Mouse (Mus musculus) heart, postnatal 36 days (tissue): ENCODE measurements around the gene Ugt2a1. TPM values are rescaled to one million over a fixed set of nuclear protein-coding genes. Genes with fewer than 3 reads are reported as not detected.
"Not testable (repeated sequence)": the region's sequence is repeated elsewhere in the genome, so short reads cannot be mapped to it uniquely, and the experiment has no call there.

ENCODE experiments used
- DNase-seq, 2 experiments: peaks; one replicate each; pipeline ENCODE4 v3.0.0; 2021 to 2022
- intact Hi-C: fragments of 180-260 bp; cut with DNase I; formaldehyde crosslinking; loops from one replicate; pipeline ENCODE4 v1.15.1; 2025
- total RNA-seq, 2 experiments: library from RNA; stranded (reverse); gene quantifications; 2 replicates each; pipeline ENCODE4 v1.2.3; 2021

Ugt2a1 gene
- total RNA-seq: not detected

DNA sequence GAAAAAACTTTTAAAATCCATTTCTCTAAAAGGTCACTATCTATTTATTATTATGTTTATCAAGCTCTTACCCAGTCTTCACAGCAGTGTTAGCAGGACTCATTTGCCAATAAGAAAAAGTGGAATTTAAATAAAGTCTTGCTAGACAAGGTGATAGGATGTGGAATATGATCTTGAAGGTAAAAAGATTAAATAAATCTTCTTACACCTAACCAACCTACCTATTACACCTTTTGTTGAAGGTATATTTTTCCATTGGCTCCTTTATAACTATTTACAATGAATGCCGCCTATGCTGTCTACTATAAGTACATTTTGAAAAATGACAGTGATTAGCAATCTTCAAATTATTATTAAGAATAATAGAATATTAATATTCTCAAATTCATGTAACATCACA is at the start of gene Ugt2a1:
TSS of gene Ugt2a1 (minus strand) at position 101 of the 400 bp plus-strand sequence.
- DNase-seq: no peak
- intact Hi-C loops: no loop called here

GRCm38 (mm10) chr5:87538111-87538510 is 47.4 kb upstream of the Ugt2a1 start, which contains the start of gene Sult1b1:
Gene Sult1b1 (minus strand): TSS chr5:87538195.
- intact Hi-C loops: no loop called here
- DNase-seq: no peak

DNA sequence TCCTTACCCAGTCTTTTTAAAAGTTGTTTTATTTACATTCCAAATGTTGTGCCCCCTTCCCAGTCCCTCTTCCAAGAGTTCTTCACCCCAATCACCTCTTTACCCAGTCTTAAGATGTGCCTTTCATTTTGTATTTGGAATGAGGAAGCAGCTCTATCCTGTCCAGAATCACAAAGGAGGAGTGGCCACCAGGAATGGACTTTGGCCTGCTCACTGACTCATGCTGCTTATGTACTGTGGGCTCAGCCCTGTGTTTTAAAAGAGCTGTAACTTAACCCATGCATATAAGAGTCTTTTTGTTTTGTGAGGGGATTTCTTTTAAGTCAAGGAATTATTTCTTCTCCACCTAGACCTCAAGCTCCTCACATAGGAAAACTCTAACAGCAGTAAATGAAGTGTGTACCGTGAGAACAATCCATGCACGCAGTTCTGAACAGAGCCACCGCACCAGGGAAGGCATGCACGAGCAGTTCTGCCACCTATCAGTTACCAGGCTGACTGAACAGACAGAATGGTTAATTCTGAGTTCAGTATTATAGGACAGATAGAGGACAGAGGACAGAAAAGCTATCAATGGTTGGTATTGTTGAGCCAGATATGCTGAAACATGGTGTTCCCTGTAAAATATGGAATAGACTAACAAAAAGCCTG is 45.4 kb upstream of the Ugt2a1 start:
- intact Hi-C loops: no loop called here
- DNase-seq: no peak

DNA sequence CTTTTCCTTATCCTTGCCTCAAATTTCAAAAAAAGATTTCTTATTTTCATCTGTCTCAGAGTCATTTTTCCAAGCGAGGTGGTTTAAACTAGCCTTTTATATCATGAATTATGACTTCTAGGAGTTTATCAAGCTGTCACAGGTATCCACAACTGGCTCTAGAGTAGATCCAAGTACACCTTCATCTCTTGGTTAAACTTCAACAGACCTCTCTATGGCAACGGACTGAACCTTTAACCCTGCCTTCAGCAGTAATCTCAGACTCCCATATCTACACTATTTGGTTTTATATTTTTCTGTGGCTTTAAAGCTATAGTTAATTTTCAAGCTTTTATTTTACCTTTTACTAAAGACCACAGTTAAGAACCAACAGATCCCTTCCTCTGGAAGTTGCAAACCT is 41.6 kb upstream of the Ugt2a1 start:
- DNase-seq: no peak
- intact Hi-C loops: no loop called here

DNA sequence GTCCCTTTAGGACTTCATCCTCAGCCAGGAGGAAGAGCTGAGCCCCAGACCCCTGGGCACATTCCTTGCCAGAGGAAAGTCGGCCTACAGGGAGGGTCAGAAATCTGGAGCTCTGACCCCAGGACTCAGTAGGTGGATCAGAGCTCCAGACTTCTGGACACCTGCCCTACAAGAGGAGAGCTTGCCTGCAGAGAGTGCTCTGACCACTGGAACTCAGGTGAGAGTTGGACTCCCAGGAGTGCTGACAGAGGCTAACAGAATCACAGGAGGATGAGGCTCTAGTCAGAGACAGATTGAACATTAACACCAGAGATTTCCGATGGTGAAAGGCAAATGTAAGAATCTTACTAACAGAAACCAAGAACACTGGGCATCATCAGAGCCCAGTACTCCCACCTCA is 32.9 kb upstream of the Ugt2a1 start:
- intact Hi-C loops, DNase-seq: not testable (repeated sequence)

DNA sequence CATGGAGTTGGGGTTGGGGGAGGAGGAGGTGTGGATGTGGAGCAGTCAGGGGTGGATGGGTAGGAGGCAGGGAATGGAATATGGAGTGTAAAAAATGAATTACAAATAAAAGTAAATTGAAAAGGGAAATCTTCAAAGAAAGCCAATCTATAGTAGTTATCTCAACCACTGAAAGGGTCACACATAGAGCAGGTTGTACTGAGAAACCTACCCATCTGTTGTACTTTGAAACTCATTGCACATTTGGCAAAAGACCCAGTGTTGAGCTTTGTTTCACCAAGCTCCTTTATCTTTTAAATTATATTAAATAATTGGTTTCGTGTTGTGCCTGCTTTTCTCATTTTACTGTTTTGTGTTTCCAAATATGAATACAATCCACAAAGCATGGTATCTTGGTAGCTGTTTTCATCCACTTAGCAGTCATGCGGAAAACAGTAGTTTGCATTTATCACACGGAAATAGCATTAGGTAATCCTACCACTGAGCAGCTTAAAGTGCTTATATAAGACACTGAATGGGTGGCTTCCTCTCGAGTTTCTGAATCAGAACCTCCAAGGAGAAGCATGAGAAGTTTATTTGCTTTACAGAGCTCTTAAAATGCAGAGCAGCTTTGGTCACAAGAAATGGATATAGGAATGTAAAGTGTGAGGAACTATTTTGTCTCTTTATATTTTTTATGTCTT is 15.2 kb upstream of the Ugt2a1 start:
- DNase-seq: no peak
- intact Hi-C loops: no loop called here

DNA sequence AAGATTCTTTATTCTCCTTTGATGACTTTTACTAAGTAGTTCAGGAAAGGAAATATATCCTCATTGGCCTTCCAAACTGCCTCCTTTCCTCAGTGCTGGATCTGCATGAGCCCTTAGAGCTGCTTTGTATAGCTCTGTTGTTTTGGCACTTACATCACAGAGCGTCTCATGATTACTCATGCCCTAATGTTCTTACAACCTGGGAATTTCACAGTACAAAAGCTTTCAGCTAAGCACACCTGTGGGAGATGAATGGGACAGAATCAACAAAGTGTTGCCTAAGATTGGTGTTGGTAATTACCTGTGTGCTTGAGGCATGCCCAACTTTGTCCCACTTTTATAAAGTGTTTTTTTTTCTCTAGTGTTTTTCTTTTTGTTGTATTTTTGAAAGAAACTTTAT is 12.0 kb upstream of the Ugt2a1 start:
- DNase-seq: no peak
- intact Hi-C loops: no loop called here

GRCm38 (mm10) chr5:87499341-87499740 is 8.7 kb upstream of the Ugt2a1 start:
- intact Hi-C loops: no loop called here
- no peak for DNase-seq

GRCm38 (mm10) chr5:87498936-87499335 is 8.3 kb upstream of the Ugt2a1 start:
- intact Hi-C loops: no loop called here
- DNase-seq: no peak

DNA sequence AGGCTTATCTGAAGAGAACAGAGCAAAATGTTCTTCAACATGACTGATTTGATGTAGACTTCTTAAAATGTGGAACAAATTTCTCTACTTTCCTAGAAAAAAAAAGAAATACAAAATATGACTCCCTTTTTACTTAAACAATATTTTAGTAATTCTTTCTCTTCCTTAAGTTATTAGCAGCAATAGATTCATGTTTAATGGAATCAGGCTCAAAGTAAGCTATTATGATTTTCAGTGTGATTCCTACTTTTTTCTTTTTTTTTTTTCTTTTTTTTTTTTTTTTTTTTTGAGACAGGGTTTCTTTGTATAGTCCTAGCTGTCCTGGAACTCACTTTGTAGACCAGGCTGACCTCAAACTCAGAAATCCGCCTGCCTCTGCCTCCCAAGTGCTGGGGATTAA is 4.0 kb downstream of the Ugt2a1 start, which contains the start of gene Gm43638:
TSS of gene Gm43638 (minus strand) at position 101 of the 400 bp plus-strand sequence.
- DNase-seq, intact Hi-C loops: not testable (repeated sequence)

- intact Hi-C loops: no loop called here
- DNase-seq: no peak
These were observed 8.5 kb downstream of the Ugt2a1 start, which contains the start of gene Ugt2a2 for GRCm38 (mm10) chr5:87482160-87482559. Gene Ugt2a2 (minus strand): TSS chr5:87482260.

DNA sequence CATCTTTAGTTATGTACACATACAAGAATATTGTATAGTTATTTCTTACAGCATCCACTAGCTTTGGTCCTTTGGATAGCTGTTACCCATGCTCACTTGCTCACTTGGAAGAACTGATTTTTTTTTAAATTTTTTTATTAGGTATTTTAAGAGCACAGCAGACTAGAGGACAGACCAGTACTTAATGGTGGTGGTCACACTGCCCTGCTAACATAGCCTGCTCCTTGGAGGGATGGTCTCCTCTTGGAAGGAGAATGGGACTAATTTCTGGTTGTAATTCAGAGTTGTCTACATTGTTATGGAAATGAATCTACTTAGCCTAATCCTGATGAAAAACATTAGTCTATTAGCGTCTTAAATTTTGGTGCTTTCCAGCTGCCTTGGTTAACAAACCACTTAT is 31.9 kb downstream of the Ugt2a1 start:
- intact Hi-C loops: no loop called here
- no peak for DNase-seq

DNA sequence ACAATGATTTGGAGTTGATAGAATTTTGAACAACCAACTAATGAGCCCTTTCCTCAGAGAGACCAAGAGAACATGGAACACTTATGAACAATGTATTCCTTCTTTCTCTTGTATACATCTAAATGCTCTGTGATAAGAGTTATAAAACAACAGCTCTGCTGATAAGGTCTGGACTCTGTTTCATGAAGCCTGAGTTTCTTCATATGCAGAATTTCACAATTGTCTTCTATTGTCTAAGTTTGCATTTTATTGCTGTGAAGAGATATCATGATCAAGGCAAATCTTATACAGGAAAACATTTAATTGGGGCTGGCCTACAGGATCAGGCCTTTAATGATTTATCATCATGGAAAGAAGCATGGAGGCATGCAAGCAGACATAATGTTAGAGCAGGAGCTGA is 33.0 kb downstream of the Ugt2a1 start:
- no peak for DNase-seq
- intact Hi-C loops: no loop called here

GRCm38 (mm10) chr5:87456216-87456850 is 34.3 kb downstream of the Ugt2a1 start:
- intact Hi-C loops: no loop called here
- no peak for DNase-seq

GRCm38 (mm10) chr5:87455519-87455918 is 35.2 kb downstream of the Ugt2a1 start:
- DNase-seq: no peak
- intact Hi-C loops: no loop called here

DNA sequence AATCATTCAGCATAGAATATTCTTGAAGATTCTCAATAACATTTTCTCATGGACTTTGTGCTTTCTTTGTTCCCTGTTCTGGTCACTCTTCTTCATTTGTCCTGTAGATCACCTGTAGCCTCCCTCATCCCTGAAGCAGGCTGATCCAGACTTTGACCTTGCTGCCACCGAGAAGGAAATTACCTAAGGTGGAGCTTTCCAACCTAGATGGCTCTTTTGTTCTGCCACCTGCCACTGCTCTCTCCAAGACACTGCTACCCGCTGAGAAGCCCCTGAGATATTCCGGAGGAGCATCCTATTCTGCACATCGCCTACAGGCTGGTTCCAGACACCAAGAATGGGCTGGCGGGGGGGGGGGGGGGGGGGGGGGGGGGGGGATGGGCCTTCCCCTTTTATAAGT is 38.2 kb downstream of the Ugt2a1 start:
- intact Hi-C loops, DNase-seq: not testable (repeated sequence)

GRCm38 (mm10) chr5:87436264-87436663 is 54.4 kb downstream of the Ugt2a1 start:
- intact Hi-C loops: no loop called here
- no peak for DNase-seq

GRCm38 (mm10) chr5:87425676-87426075 is 65.0 kb downstream of the Ugt2a1 start:
- no peak for DNase-seq
- intact Hi-C loops: no loop called here

DNA sequence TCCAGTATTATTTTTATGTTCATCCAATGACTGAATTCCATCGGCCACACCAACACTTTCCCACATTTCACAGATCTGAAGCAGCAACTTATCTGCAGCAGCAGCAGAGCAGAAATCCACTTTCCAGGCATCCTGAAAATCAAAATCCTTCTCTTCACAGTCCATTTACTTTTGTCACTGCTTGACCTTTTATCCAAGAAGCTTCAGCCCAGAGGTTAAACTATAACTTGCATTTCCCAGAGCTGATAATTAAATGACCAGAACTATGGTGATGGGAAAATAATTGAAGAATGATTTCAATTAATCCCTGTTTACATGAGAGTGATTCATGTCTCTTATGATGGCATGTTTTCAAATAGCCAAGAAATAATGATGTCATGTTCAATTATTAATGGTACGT is 66.6 kb downstream of the Ugt2a1 start, which contains the start of gene Ugt2b38:
TSS of gene Ugt2b38 (minus strand) at position 163 of the 400 bp plus-strand sequence.
- intact Hi-C loops, DNase-seq: not testable (repeated sequence)
